15 mouse cellular contexts compared by ENCODE assay signal in genomic region chr9:115137858-115138257, GRCm38 (mm10).
"Had no signal": no experiment of that assay in that cellular context is flagged by ENCODE, and none has a peak within 500 bp of the region (broad histone marks: within the 10 kb centered on the region; RNA-seq: fewer than 3 reads in every experiment).

No protein-coding gene starts in this region.

- H3K36me3 ChIP-seq: lung, embryonic 15.5 days; midbrain, embryonic 13.5 days had no signal

- H3K4me3 ChIP-seq: left cerebral cortex, adult 2 months; lung, embryonic 15.5 days; midbrain, embryonic 13.5 days had no signal

- H3K9me3 ChIP-seq: lung, embryonic 15.5 days; midbrain, embryonic 13.5 days had no signal

- H3K9ac ChIP-seq: lung, embryonic 15.5 days; midbrain, embryonic 13.5 days had no signal

- ATAC-seq: inflammation-experienced regulatory T-cells, adult 6 months; intestine, embryonic 16.5 days; midbrain, embryonic 13.5 days had no signal

- DNase-seq: kidney, adult 18-20 months; kidney, adult 9 months; kidney, postnatal 14 days; kidney, postnatal 4 days; layer of hippocampus, postnatal 36 days; lung, adult 18-20 months; lung, postnatal 10 days; lung, postnatal 36 days; thymus, adult 18-20 months; thymus, postnatal 36 days had no signal

- H3K27me3 ChIP-seq: lung, embryonic 15.5 days; midbrain, embryonic 13.5 days had no signal

- H3K4me1 ChIP-seq: lung, embryonic 15.5 days had no signal

- H3K4me2 ChIP-seq: lung, embryonic 15.5 days; midbrain, embryonic 13.5 days had no signal

- H3K27ac ChIP-seq: left cerebral cortex, adult 2 months; lung, embryonic 15.5 days; midbrain, embryonic 13.5 days had no signal
